Mouse (Mus musculus) lung, adult 2 months (tissue): ENCODE measurements at regions not wholly inside any gene's neighbourhood (a gene's known extent, or its start where the extent isn't known, plus 50 kb on each side); places are given as distances from the start of the nearest gene placed in this dataset.

ENCODE experiments used
- CTCF ChIP-seq: fragments of 200-500 bp; IDR thresholded peaks from 2 replicates; pipeline ENCODE4 v1.5.1; 2011; ENCODE audit warnings: mild to moderate bottlenecking, low read length, control low read depth; ENCODE audit not compliant: insufficient read depth
- POLR2A ChIP-seq: fragments of 200-500 bp; IDR thresholded peaks from 2 replicates; pipeline ENCODE4 v1.6.1; 2011; ENCODE audit warnings: low read depth, mild to moderate bottlenecking, control low read depth, low read length, borderline replicate concordance; ENCODE audit errors: extremely low read depth

GRCm38 (mm10) chr9:47458721-47459418 is 71.1 kb upstream of the Cadm1 start:
- no peak for TF ChIP-seq CTCF
- no peak for TF ChIP-seq POLR2A
